Mouse (Mus musculus) fibroblast of lung, adult 2 months (primary cell): ENCODE data around the gene Pdhb.

Source experiments
- DNase-seq: peaks from one replicate; pipeline ENCODE4 v3.0.0-alpha.2; 2011; ENCODE audit warnings: low read depth

The Pdhb gene

GRCm38 (mm10) chr14:8190556-8190955 is 17.7 kb upstream of the Pdhb start:
- no peak for DNase-seq

GRCm38 (mm10) chr14:8186278-8187045 is 13.6 kb upstream of the Pdhb start:
- DNase-seq: peak; percentile 21

- no peak for DNase-seq
These were observed 10.5 kb upstream of the Pdhb start for GRCm38 (mm10) chr14:8183330-8183729.

- DNase-seq: no peak
These were observed 7.7 kb upstream of the Pdhb start for GRCm38 (mm10) chr14:8180371-8181035.

GRCm38 (mm10) chr14:8176251-8176650 is 3.4 kb upstream of the Pdhb start:
- DNase-seq: no peak

- no peak for DNase-seq
These were observed 1.8 kb upstream of the Pdhb start for GRCm38 (mm10) chr14:8174634-8175033.

- DNase-seq: peak; percentile 48
These were observed 871 bp upstream of the Pdhb start for GRCm38 (mm10) chr14:8173542-8174250.

GRCm38 (mm10) chr14:8164463-8164862 is 8.4 kb downstream of the Pdhb start:
- no peak for DNase-seq

- no peak for DNase-seq
These were observed 11.0 kb downstream of the Pdhb start for GRCm38 (mm10) chr14:8161777-8162176.

GRCm38 (mm10) chr14:8159141-8159540 is 13.7 kb downstream of the Pdhb start:
- no peak for DNase-seq

GRCm38 (mm10) chr14:8158721-8159120 is 14.1 kb downstream of the Pdhb start:
- DNase-seq: no peak

- DNase-seq: no peak
These were observed 15.9 kb downstream of the Pdhb start for GRCm38 (mm10) chr14:8156947-8157346.

- DNase-seq: no peak
These were observed 18.8 kb downstream of the Pdhb start for GRCm38 (mm10) chr14:8154072-8154471.

GRCm38 (mm10) chr14:8151757-8152156 is 21.1 kb downstream of the Pdhb start:
- no peak for DNase-seq

GRCm38 (mm10) chr14:8148842-8149241 is 24.0 kb downstream of the Pdhb start:
- no peak for DNase-seq

- DNase-seq: no peak
These were observed 26.1 kb downstream of the Pdhb start for GRCm38 (mm10) chr14:8146611-8147223.

- DNase-seq: no peak
These were observed 26.9 kb downstream of the Pdhb start for GRCm38 (mm10) chr14:8145594-8146558.

- no peak for DNase-seq
These were observed 31.7 kb downstream of the Pdhb start for GRCm38 (mm10) chr14:8141131-8141530.

- DNase-seq: no peak
These were observed 32.8 kb downstream of the Pdhb start for GRCm38 (mm10) chr14:8139724-8140710.

- peak; percentile 40 for DNase-seq
These were observed 37.7 kb downstream of the Pdhb start for GRCm38 (mm10) chr14:8135130-8135529.
